Mouse (Mus musculus) CH12.LX (cell line): ENCODE results near the gene Cmss1. TPM values are rescaled to one million over a fixed set of nuclear protein-coding genes. Genes with fewer than 3 reads are reported as not detected.

Experiments used
- DNase-seq: peaks from one replicate; pipeline ENCODE4 v3.0.0-alpha.2; 2013; ENCODE audit errors: extremely low read depth
- H3K27ac ChIP-seq: 2 replicates; pipeline ENCODE4 v1.5.1; 2012; ENCODE audit warnings: low read depth, mild to moderate bottlenecking, control low read depth, moderate library complexity; ENCODE audit not compliant: insufficient read depth
- H3K27me3 ChIP-seq: replicated peaks from 2 replicates; pipeline ENCODE3; 2012; ENCODE audit warnings: inconsistent platforms
- H3K36me3 ChIP-seq, 2 experiments: replicated peaks in 1 of 2; 2 replicates each; pipeline versions ENCODE3 to v1.6.1; 2012; ENCODE audit warnings: inconsistent platforms in 1 of 2, low read length in 1 of 2, mild to moderate bottlenecking in 1 of 2, mixed read lengths in 1 of 2, moderate library complexity in 1 of 2; ENCODE audit not compliant: control insufficient read depth in 1 of 2, insufficient read depth in 1 of 2
- H3K4me1 ChIP-seq, 2 experiments: 2 replicates each; pipeline ENCODE4 v1.6.1; 2012; ENCODE audit warnings: inconsistent platforms in 1 of 2, moderate library complexity in 1 of 2; ENCODE audit not compliant: insufficient read depth in 2 of 2, control insufficient read depth in 1 of 2
- H3K4me2 ChIP-seq: 2 replicates; pipeline ENCODE4 v1.6.1; 2012; ENCODE audit warnings: low read depth, mild to moderate bottlenecking, control low read depth; ENCODE audit not compliant: poor library complexity, insufficient read depth, severe bottlenecking
- H3K4me3 ChIP-seq, 3 experiments: fragments of 150-350 bp in 1 of 3; sonication (generic) in 1 of 3; replicated peaks in 1 of 3; 2 replicates each; pipeline versions ENCODE3 to v1.5.1; 2011 to 2012; ENCODE audit warnings: low read depth in 2 of 3, low read length in 2 of 3, mild to moderate bottlenecking in 2 of 3, moderate library complexity in 2 of 3, control low read depth in 1 of 3, improper control_type of control experiment in 1 of 3, inconsistent platforms in 1 of 3, mixed read lengths in 1 of 3; ENCODE audit not compliant: poor library complexity in 1 of 3
- H3K79me2 ChIP-seq: replicated peaks from 2 replicates; pipeline ENCODE4 v1.6.1; 2012; ENCODE audit warnings: mild to moderate bottlenecking, moderate library complexity; ENCODE audit not compliant: control insufficient read depth, poor library complexity, insufficient read depth, severe bottlenecking; ENCODE audit errors: extremely low read depth
- H3K9ac ChIP-seq: 2 replicates; pipeline ENCODE4 v1.6.1; 2012; ENCODE audit warnings: low read depth, mild to moderate bottlenecking, control low read depth, moderate library complexity; ENCODE audit not compliant: insufficient read depth
- H3K9me3 ChIP-seq: replicated peaks from 2 replicates; pipeline ENCODE3; 2012; ENCODE audit warnings: low read length, inconsistent platforms, mixed read lengths
- CHD2 ChIP-seq: IDR thresholded peaks from 2 replicates; pipeline ENCODE4 v1.6.1; 2011; ENCODE audit warnings: low read length, improper control_type of control experiment
- E2F4 ChIP-seq: IDR thresholded peaks from 2 replicates; pipeline ENCODE4 v1.6.1; 2011; ENCODE audit warnings: low read depth, low read length, improper control_type of control experiment; ENCODE audit not compliant: insufficient replicate concordance
- ELF1 ChIP-seq: IDR thresholded peaks from 2 replicates; pipeline ENCODE4 v1.6.1; 2014; ENCODE audit warnings: low read depth, mild to moderate bottlenecking, inconsistent platforms, low read length, improper control_type of control experiment
- EP300 ChIP-seq: IDR thresholded peaks from 2 replicates; pipeline ENCODE4 v1.6.1; 2011; ENCODE audit warnings: low read length, improper control_type of control experiment
- GABPA ChIP-seq: IDR thresholded peaks from 2 replicates; pipeline ENCODE4 v1.6.1; 2012; ENCODE audit warnings: low read depth, low read length, improper control_type of control experiment, inconsistent platforms; ENCODE audit not compliant: insufficient replicate concordance
- JUND ChIP-seq: conservative IDR thresholded peaks from 2 replicates; pipeline ENCODE4 v1.6.1; 2011; ENCODE audit warnings: low read depth, low read length, improper control_type of control experiment
- KAT2A ChIP-seq: IDR thresholded peaks from 2 replicates; pipeline ENCODE4 v1.6.1; 2012; ENCODE audit warnings: low read length, improper control_type of control experiment, inconsistent platforms; ENCODE audit not compliant: insufficient replicate concordance
- MAFK ChIP-seq: IDR thresholded peaks from 2 replicates; pipeline ENCODE4 v1.6.1; 2011; ENCODE audit warnings: low read length, improper control_type of control experiment; ENCODE audit not compliant: insufficient replicate concordance
- NELFE ChIP-seq: IDR thresholded peaks from 2 replicates; pipeline ENCODE4 v1.6.1; 2011; ENCODE audit warnings: low read depth, low read length, improper control_type of control experiment
- NRF1 ChIP-seq: IDR thresholded peaks from 2 replicates; pipeline ENCODE4 v1.6.1; 2014; ENCODE audit warnings: low read depth, mild to moderate bottlenecking, inconsistent platforms, low read length, improper control_type of control experiment, moderate library complexity
- PAX5 ChIP-seq: IDR thresholded peaks from 2 replicates; pipeline ENCODE4 v1.6.1; 2012; ENCODE audit warnings: low read length, inconsistent platforms, mixed read lengths
- POLR2AphosphoS2 ChIP-seq: IDR thresholded peaks from 2 replicates; pipeline ENCODE4 v1.6.1; 2011; ENCODE audit warnings: low read depth, low read length, improper control_type of control experiment
- RCOR1 ChIP-seq: conservative IDR thresholded peaks from 2 replicates; pipeline ENCODE4 v1.6.1; 2012; ENCODE audit warnings: low read depth, mild to moderate bottlenecking, inconsistent platforms, low read length, improper control_type of control experiment
- SIN3A ChIP-seq: IDR thresholded peaks from 2 replicates; pipeline ENCODE4 v1.6.1; 2012; ENCODE audit warnings: low read length, improper control_type of control experiment, inconsistent platforms
- SMC3 ChIP-seq: IDR thresholded peaks from 2 replicates; pipeline ENCODE4 v1.6.1; 2011; ENCODE audit warnings: low read depth, low read length, improper control_type of control experiment
- TBP ChIP-seq: conservative IDR thresholded peaks from 2 replicates; pipeline ENCODE4 v1.6.1; 2011; ENCODE audit warnings: low read depth, low read length, improper control_type of control experiment
- UBTF ChIP-seq: IDR thresholded peaks from 2 replicates; pipeline ENCODE4 v1.6.1; 2012; ENCODE audit warnings: low read depth, mild to moderate bottlenecking, inconsistent platforms, low read length, improper control_type of control experiment, moderate library complexity
- USF1 ChIP-seq: IDR thresholded peaks from 2 replicates; pipeline ENCODE4 v1.6.1; 2014; ENCODE audit warnings: low read depth, mild to moderate bottlenecking, inconsistent platforms, low read length, improper control_type of control experiment
- ZC3H11A ChIP-seq: IDR thresholded peaks from 2 replicates; pipeline ENCODE4 v1.6.1; 2012; ENCODE audit warnings: low read depth, mild to moderate bottlenecking, inconsistent platforms, low read length, improper control_type of control experiment
- ZKSCAN1 ChIP-seq: IDR thresholded peaks from 2 replicates; pipeline ENCODE4 v1.6.1; 2012; ENCODE audit warnings: low read depth, inconsistent platforms, low read length, improper control_type of control experiment, borderline replicate concordance
- ZMIZ1 ChIP-seq: IDR thresholded peaks from 2 replicates; pipeline ENCODE4 v1.6.1; 2012; ENCODE audit warnings: low read depth, mild to moderate bottlenecking, inconsistent platforms, low read length, improper control_type of control experiment
- dilution Hi-C: fragments of 300-500 bp; cut with MboI; formaldehyde crosslinking; loops from 2 replicates; pipeline ENCODE4 v1.14.3; 2020; ENCODE audit warnings: low sequenced_read_pairs; ENCODE audit not compliant: extremely low pct_unique_long_range_greater_than_20kb, extremely low pct_ligation_motif_present
- in situ Hi-C: fragments of 300-500 bp; cut with MboI; formaldehyde crosslinking; loops from 3 replicates; pipeline ENCODE4 v1.14.3; 2019; ENCODE audit warnings: low sequenced_read_pairs, low pct_ligation_motif_present, low pct_unique_long_range_greater_than_20kb, mixed read lengths
- polyA plus RNA-seq: library from polyadenylated mRNA; unstranded; fragments of >175 nt; gene quantifications from 2 replicates; pipeline ENCODE4 v1.2.1, GENCODE M21; 2012; ENCODE audit warnings: low read depth; ENCODE audit not compliant: insufficient read length
- total RNA-seq, 2 experiments: library from RNA; depleted of rRNA; stranded (reverse); fragments of 300-350 nt in 1 of 2; fragments of >200 nt in 1 of 2; gene quantifications; 2 replicates each; pipeline ENCODE4 v1.2.3; 2012 to 2014

Cmss1 gene
- total and polyA plus RNA-seq, 3 experiments: 94.7 to 107 (median 103) TPM

DNA sequence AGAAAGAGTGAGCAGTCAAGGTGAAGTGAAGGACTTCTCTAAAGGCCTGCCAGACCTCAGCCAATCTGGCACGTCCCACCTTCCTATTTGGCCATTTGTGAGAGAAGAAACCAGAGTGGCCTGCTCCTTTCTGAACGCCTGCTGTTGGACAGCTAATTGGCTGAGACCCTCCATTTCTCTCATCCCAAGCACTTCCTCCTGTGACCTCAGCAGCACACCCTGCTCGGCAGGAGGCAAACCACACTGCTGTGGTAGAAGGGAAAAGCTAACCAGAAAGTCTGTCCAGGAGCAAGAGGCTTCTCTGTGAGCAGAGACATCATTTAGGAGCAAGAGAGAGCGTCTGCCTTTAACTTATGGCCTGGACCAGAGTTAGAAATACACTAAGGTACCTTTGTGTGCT is 289.5 kb downstream of the Cmss1 start:
- H3K4me3 ChIP-seq: no peak overlapping the region
- DNase-seq: no peak
- H3K9me3 ChIP-seq: no peaks in the 10 kb centered on the region
- no peak overlapping the region for H3K27ac ChIP-seq
- in situ Hi-C loops: no loop called here
- H3K27me3 ChIP-seq: no peaks in the 10 kb centered on the region
- no peak overlapping the region for H3K4me2 ChIP-seq
- peaks cover 0 to 28% of the 10 kb centered on the region in 2 experiments for H3K36me3 ChIP-seq
- TF ChIP-seq MAFK (no peak), JUND (no peak), UBTF (no peak), ELF1 (no peak), SIN3A (no peak), KAT2A (no peak), NELFE (no peak), NRF1 (no peak)
- H3K4me1 ChIP-seq: peaks cover 0 to 7% of the 10 kb centered on the region in 2 experiments; a peak in 2 of 4 replicates
- dilution Hi-C loops: no loop called here
- no peak overlapping the region for H3K9ac ChIP-seq
- H3K79me2 ChIP-seq: no peaks in the 10 kb centered on the region

DNA sequence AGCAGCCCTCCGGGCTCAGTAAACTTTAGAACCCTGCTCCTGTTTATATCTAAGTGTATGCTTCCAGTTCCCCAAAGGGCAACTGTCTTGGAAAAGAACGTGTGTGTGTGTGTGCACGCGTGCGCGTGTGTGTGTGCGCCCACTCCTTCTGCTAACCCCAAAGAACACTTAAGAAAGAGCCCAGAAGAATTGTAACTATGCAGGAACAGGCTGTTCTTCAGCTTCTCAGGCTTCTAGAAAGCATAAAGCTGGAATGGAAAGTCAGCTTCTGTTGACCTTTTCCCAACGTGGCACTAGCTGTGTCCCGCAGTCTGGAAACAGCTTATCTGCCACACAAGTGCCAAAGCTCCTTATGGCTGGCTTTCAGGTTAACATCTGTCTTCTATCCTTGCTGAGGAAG is 291.6 kb downstream of the Cmss1 start:
- Histone ChIP-seq H3K4me3 (no peak overlapping the region), H3K27me3 (no peaks in the 10 kb centered on the region), H3K9me3 (no peaks in the 10 kb centered on the region), H3K4me2 (no peak overlapping the region), H3K9ac (no peak overlapping the region), H3K36me3 (peaks cover 3 to 33% of the 10 kb centered on the region in 2 experiments), H3K4me1 (peaks cover 0 to 7% of the 10 kb centered on the region in 2 experiments; a peak in 2 of 4 replicates), H3K27ac (no peak overlapping the region), H3K79me2 (no peaks in the 10 kb centered on the region)
- TF ChIP-seq ZC3H11A (no peak), RCOR1 (no peak), USF1 (no peak), KAT2A (no peak), GABPA (no peak), CHD2 (no peak), ZMIZ1 (no peak), SMC3 (no peak), ZKSCAN1 (no peak), PAX5 (no peak), E2F4 (no peak), POLR2AphosphoS2 (no peak), EP300 (no peak), TBP (no peak)
- no peak for DNase-seq
- dilution Hi-C loops (no loop called here), in situ Hi-C loops (no loop called here)
